Comparison of ENCODE assay signal across 15 mouse cellular contexts in genomic region chr6:100387042-100387441, GRCm38 (mm10).
DNase-seq lines count a peak whose midpoint lies in the region; ATAC-seq and TF ChIP-seq lines count a peak whose summit lies in the region.
"Had no signal": no experiment of that assay in that cellular context is flagged by ENCODE, and none has a peak within 500 bp of the region (broad histone marks: within the 10 kb centered on the region; RNA-seq: fewer than 3 reads in every experiment).

No protein-coding gene starts in this region.

- H3K4me3 ChIP-seq in intestine, embryonic 14.5 days (ENCODE audit: low read depth, low read length), result no peak overlapping the region
- no peak overlapping the region for H3K4me3 ChIP-seq in intestine, postnatal 0 days (ENCODE audit: low read depth, low read length)
- H3K4me3 ChIP-seq in limb, embryonic 15.5 days, result no peak overlapping the region
- H3K4me3 ChIP-seq: megakaryocyte, embryonic 14.5 days had no signal

- WGBS in intestine, embryonic 14.5 days, result 17% methylated on average over 5 of the region's 5 CpGs
- 38% methylated on average over 5 of the region's 5 CpGs for WGBS in intestine, postnatal 0 days
- 8% methylated on average over 5 of the region's 5 CpGs for WGBS in limb, embryonic 15.5 days

- ATAC-seq in intestine, embryonic 14.5 days (replicated peaks; ENCODE audit: low FRiP score, low TSS enrichment, low read depth), result peak; percentile 58
- no peak for ATAC-seq in intestine, postnatal 0 days
- no peak for ATAC-seq in limb, embryonic 15.5 days (ENCODE audit: insufficient number of reproducible peaks, low FRiP score, low TSS enrichment, low read depth)
- no peak for ATAC-seq in megakaryocyte-erythroid progenitor cell, adult 5-6 weeks (replicated peaks; ENCODE audit: low FRiP score, low TSS enrichment, poor library complexity, severe bottlenecking)
- ATAC-seq: hindbrain, postnatal 0 days; Patski had no signal

- TF ChIP-seq CTCF in intestine, postnatal 0 days (IDR thresholded peaks at IDR 0.05; ENCODE audit: low read depth), result no peak

- H3K4me2 ChIP-seq in intestine, embryonic 14.5 days (ENCODE audit: low read length), result peak overlapping the region; percentile 23
- H3K4me2 ChIP-seq in intestine, postnatal 0 days (replicated peaks; ENCODE audit: low read depth), result no peak overlapping the region
- H3K4me2 ChIP-seq in limb, embryonic 15.5 days, result no peak overlapping the region

- H3K9me3 ChIP-seq in intestine, embryonic 14.5 days (ENCODE audit: control insufficient read depth, low read length), result 0 out of 2 replicates have a peak, but pooled peaks cover 3% of the 10 kb centered on the region
- no peaks in the 10 kb centered on the region for H3K9me3 ChIP-seq in intestine, postnatal 0 days (ENCODE audit: control insufficient read depth)
- no peaks in the 10 kb centered on the region for H3K9me3 ChIP-seq in limb, embryonic 15.5 days

- H3K9ac ChIP-seq in intestine, embryonic 14.5 days (ENCODE audit: low read length), result no peak overlapping the region
- H3K9ac ChIP-seq in intestine, postnatal 0 days (ENCODE audit: low read depth, low read length), result no peak overlapping the region
- H3K9ac ChIP-seq in limb, embryonic 15.5 days, result no peak overlapping the region

- DNase-seq in intestine, embryonic 14.5 days (ENCODE audit: low spot score), result no peak
- peak; percentile 48 for DNase-seq in 3T3-L1 (ENCODE audit: low read depth, low spot score)
- DNase-seq in embryo, embryonic 11.5 days (ENCODE audit: low read depth, low spot score), result peak; percentile 37
- no peak for DNase-seq in ovary, postnatal 10 days (ENCODE audit: low spot score)
- no peak for DNase-seq in spleen, postnatal 36 days (ENCODE audit: low spot score in 2 of 2)
- DNase-seq: adrenal gland, postnatal 25 days; heart, postnatal 10 days; left cerebral cortex, postnatal 4 days; thymus, adult 2 months had no signal

- H3K36me3 ChIP-seq in intestine, embryonic 14.5 days (ENCODE audit: control insufficient read depth, insufficient read depth, low read length), result no peaks in the 10 kb centered on the region
- H3K36me3 ChIP-seq in intestine, postnatal 0 days (ENCODE audit: control insufficient read depth, insufficient read depth), result no peaks in the 10 kb centered on the region
- H3K36me3 ChIP-seq in limb, embryonic 15.5 days, result no peaks in the 10 kb centered on the region

- no peaks in the 10 kb centered on the region for H3K27me3 ChIP-seq in intestine, embryonic 14.5 days (replicated peaks; ENCODE audit: control insufficient read depth, insufficient read depth, low read length)
- H3K27me3 ChIP-seq in intestine, postnatal 0 days (replicated peaks; ENCODE audit: control insufficient read depth, insufficient read depth, low read length), result no peaks in the 10 kb centered on the region
- H3K27me3 ChIP-seq in limb, embryonic 15.5 days, result no peaks in the 10 kb centered on the region

- peaks cover 9% of the 10 kb centered on the region; the same call in 1 of the 2 replicates for H3K4me1 ChIP-seq in intestine, embryonic 14.5 days (replicated peaks; ENCODE audit: control insufficient read depth, insufficient read depth, low read length)
- H3K4me1 ChIP-seq in intestine, postnatal 0 days (replicated peaks; ENCODE audit: control insufficient read depth, insufficient read depth, low read length), result no peaks in the 10 kb centered on the region
- H3K4me1 ChIP-seq in limb, embryonic 15.5 days, result peaks cover 14% of the 10 kb centered on the region
- H3K4me1 ChIP-seq: megakaryocyte, embryonic 14.5 days had no signal

- H3K27ac ChIP-seq in intestine, embryonic 14.5 days (ENCODE audit: low read depth), result 0 out of 2 replicates have a peak overlapping the region, but pooled peaks have one; percentile 16
- no peak overlapping the region for H3K27ac ChIP-seq in intestine, postnatal 0 days (ENCODE audit: low read depth, low read length)
- peak overlapping the region; percentile 69 for H3K27ac ChIP-seq in limb, embryonic 15.5 days
- H3K27ac ChIP-seq: hindbrain, postnatal 0 days had no signal

Comparison
In these comparisons a context has a peak if more than half of its experiments do, and no peak if none do; other contexts are left out.
1. DNase-seq: peak in 3T3-L1 (single experiment) and embryo, embryonic 11.5 days (single experiment); none in intestine, embryonic 14.5 days (single experiment), ovary, postnatal 10 days (single experiment) and spleen, postnatal 36 days (0 of 2).